ENCODE assay signal across 11 mouse cellular contexts in the genomic region with DNA sequence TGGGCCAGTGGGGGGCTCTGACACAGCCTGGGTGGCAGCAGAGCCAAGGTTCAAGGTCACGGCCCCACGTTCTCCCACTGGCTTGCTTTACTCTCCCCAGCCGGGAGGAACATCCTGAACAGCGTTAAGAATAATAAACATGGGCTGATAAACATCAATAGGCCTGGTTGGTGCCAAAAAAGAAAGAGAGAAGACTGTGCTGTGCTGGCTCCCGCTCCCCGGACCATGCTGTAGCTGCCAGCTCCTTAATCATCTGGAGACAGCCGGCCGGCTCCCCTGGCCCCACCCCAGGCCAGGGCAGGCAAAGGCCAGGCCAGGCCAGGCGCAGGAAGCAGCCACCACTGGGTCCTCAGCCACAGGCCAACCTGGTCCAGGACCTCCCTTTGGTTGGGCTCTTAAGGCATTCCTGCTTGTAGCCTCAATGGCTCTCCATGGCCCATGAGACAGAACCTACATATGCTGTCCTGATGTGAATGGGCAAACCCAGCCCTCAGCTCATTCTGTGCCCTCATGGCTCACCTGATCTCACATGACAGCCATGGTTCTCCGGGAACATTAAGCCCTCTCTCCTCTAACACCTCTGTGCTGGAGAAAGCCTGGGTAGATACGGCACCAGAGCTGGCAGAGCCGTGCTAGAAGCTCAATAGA.
DNase-seq lines count a peak whose midpoint lies in the region.
"Had no signal": no experiment of that assay in that cellular context is flagged by ENCODE, and none has a peak within 500 bp of the region (broad histone marks: within the 10 kb centered on the region; RNA-seq: fewer than 3 reads in every experiment).

No protein-coding gene starts in this region.

- DNase-seq in urinary bladder, postnatal 4 days (ENCODE audit: low spot score in 2 of 2), result peak; percentile 34 to 59
- no peak for DNase-seq in urinary bladder, postnatal 10 days (ENCODE audit: low spot score)
- DNase-seq in heart, embryonic 10.5 days (ENCODE audit: low spot score), result peak; percentile 74
- peak; percentile 37 to 60 for DNase-seq in kidney, postnatal 4 days
- no peak for DNase-seq in thymus, postnatal 25 days
- no peak for DNase-seq in right cerebral cortex, postnatal 10 days (ENCODE audit: low spot score in 2 of 2)
- DNase-seq in cerebellum, adult 9-10 months, result no peak
- no peak for DNase-seq in left cerebral cortex, adult 9 months (ENCODE audit: low spot score in 2 of 2)
- DNase-seq: cerebellum, adult 8-10 months; liver, embryonic 13.5 days had no signal

- no peaks in the 10 kb centered on the region for H3K9me3 ChIP-seq in heart, embryonic 10.5 days
- H3K9me3 ChIP-seq: liver, embryonic 13.5 days had no signal

- H3K4me1 ChIP-seq in heart, embryonic 10.5 days, result peaks cover 14% of the 10 kb centered on the region

- H3K36me3 ChIP-seq in heart, embryonic 10.5 days, result no peaks in the 10 kb centered on the region
- H3K36me3 ChIP-seq: liver, embryonic 13.5 days had no signal

- WGBS in heart, embryonic 10.5 days, result 46% methylated on average over 12 of the region's 12 CpGs

- 0 out of 2 replicates have a peak overlapping the region, but pooled peaks have one; percentile 36 for H3K27ac ChIP-seq in heart, embryonic 10.5 days
- H3K27ac ChIP-seq: liver, embryonic 13.5 days had no signal

- H3K4me3 ChIP-seq in heart, embryonic 10.5 days, result no peak overlapping the region
- H3K4me3 ChIP-seq: liver, embryonic 13.5 days had no signal

- peaks cover 29% of the 10 kb centered on the region for H3K27me3 ChIP-seq in heart, embryonic 10.5 days (ENCODE audit: insufficient read depth, poor library complexity, severe bottlenecking)
- H3K27me3 ChIP-seq: Patski had no signal

Comparison
In these comparisons a context has a peak if more than half of its experiments do, and no peak if none do; other contexts are left out.
1. DNase-seq: peak in urinary bladder, postnatal 4 days (2 of 2), heart, embryonic 10.5 days (single experiment) and kidney, postnatal 4 days (2 of 2); none in urinary bladder, postnatal 10 days (single experiment), thymus, postnatal 25 days (single experiment), right cerebral cortex, postnatal 10 days (0 of 2), cerebellum, adult 9-10 months (single experiment) and left cerebral cortex, adult 9 months (0 of 2).